ENCODE assay signal across 25 mouse cellular contexts in the genomic region with DNA sequence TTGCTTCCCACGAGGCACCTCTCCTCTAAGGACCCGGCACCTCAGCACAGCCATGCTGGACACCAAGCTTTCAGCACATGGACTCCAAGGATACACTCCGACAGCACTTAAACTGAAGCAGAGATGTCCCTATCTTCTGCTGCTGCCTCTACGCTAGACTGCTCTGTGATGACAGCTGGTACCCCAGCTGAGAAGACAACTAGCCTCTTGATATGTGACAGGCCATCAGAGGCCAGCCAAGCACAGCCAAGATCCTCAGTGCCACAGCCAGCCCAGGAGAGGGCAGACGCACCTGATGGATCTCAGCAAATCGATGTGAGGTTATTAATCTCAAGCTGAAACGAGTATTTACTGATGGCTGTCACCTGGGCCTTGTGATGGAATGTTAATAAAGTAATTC. TPM values are rescaled to one million over a fixed set of nuclear protein-coding genes. Genes with fewer than 3 reads are reported as not detected.
DNase-seq lines count a peak whose midpoint lies in the region; ATAC-seq and TF ChIP-seq lines count a peak whose summit lies in the region.
"Had no signal": no experiment of that assay in that cellular context is flagged by ENCODE, and none has a peak within 500 bp of the region (broad histone marks: within the 10 kb centered on the region; RNA-seq: fewer than 3 reads in every experiment).

No protein-coding gene starts in this region.

- no peak overlapping the region for H3K4me2 ChIP-seq in intestine, postnatal 0 days (replicated peaks; ENCODE audit: low read depth)
- no peak overlapping the region for H3K4me2 ChIP-seq in intestine, embryonic 15.5 days (replicated peaks)
- H3K4me2 ChIP-seq in midbrain, postnatal 0 days (ENCODE audit: low read depth, low read length, poor library complexity, severe bottlenecking), result no peak overlapping the region
- H3K4me2 ChIP-seq in midbrain, embryonic 13.5 days (replicated peaks), result no peak overlapping the region
- H3K4me2 ChIP-seq: embryonic facial prominence, embryonic 12.5 days; forebrain, embryonic 15.5 days; hindbrain, embryonic 15.5 days had no signal

- peak; percentile 25; the same call in 1 of the 2 replicates for TF ChIP-seq CTCF in intestine, postnatal 0 days (IDR thresholded peaks at IDR 0.05; ENCODE audit: low read depth)
- no peak for TF ChIP-seq CTCF in midbrain, postnatal 0 days (IDR thresholded peaks at IDR 0.05)

- no peaks in the 10 kb centered on the region for H3K4me1 ChIP-seq in intestine, postnatal 0 days (replicated peaks; ENCODE audit: control insufficient read depth, insufficient read depth, low read length)
- no peaks in the 10 kb centered on the region for H3K4me1 ChIP-seq in intestine, embryonic 15.5 days (replicated peaks)
- no peaks in the 10 kb centered on the region for H3K4me1 ChIP-seq in midbrain, postnatal 0 days (ENCODE audit: insufficient read depth, low read length)
- no peaks in the 10 kb centered on the region for H3K4me1 ChIP-seq in midbrain, embryonic 13.5 days (replicated peaks)
- H3K4me1 ChIP-seq: embryonic facial prominence, embryonic 12.5 days; forebrain, embryonic 15.5 days; hindbrain, embryonic 15.5 days had no signal

- 68% methylated on average over 7 of the region's 7 CpGs for WGBS in intestine, postnatal 0 days
- WGBS in intestine, embryonic 15.5 days, result 66% methylated on average over 7 of the region's 7 CpGs
- 84% methylated on average over 7 of the region's 7 CpGs for WGBS in midbrain, postnatal 0 days
- 85% methylated on average over 7 of the region's 7 CpGs for WGBS in midbrain, embryonic 13.5 days

- H3K9ac ChIP-seq in intestine, postnatal 0 days (ENCODE audit: low read depth, low read length), result no peak overlapping the region
- H3K9ac ChIP-seq in intestine, embryonic 15.5 days, result no peak overlapping the region
- H3K9ac ChIP-seq in midbrain, postnatal 0 days (replicated peaks; ENCODE audit: low read length, poor library complexity, severe bottlenecking), result no peak overlapping the region
- no peak overlapping the region for H3K9ac ChIP-seq in midbrain, embryonic 13.5 days (replicated peaks)
- H3K9ac ChIP-seq: embryonic facial prominence, embryonic 12.5 days; forebrain, embryonic 15.5 days; hindbrain, embryonic 15.5 days had no signal

- H3K27ac ChIP-seq in intestine, postnatal 0 days (ENCODE audit: low read depth, low read length), result no peak overlapping the region
- H3K27ac ChIP-seq in intestine, embryonic 15.5 days, result no peak overlapping the region
- H3K27ac ChIP-seq in midbrain, postnatal 0 days (ENCODE audit: low read depth, low read length), result no peak overlapping the region
- H3K27ac ChIP-seq in midbrain, embryonic 13.5 days, result no peak overlapping the region
- H3K27ac ChIP-seq: embryonic facial prominence, embryonic 12.5 days; forebrain, embryonic 15.5 days; heart, embryonic 10.5 days; hindbrain, embryonic 15.5 days had no signal

- no peak for ATAC-seq in intestine, postnatal 0 days
- ATAC-seq in intestine, embryonic 15.5 days, result no peak
- ATAC-seq in midbrain, postnatal 0 days (ENCODE audit: low FRiP score), result no peak
- no peak for ATAC-seq in midbrain, embryonic 13.5 days
- no peak for ATAC-seq in activated CD4-positive, CD25-positive, alpha-beta regulatory T cell, adult 4 months
- ATAC-seq: forebrain, embryonic 15.5 days; Patski had no signal

- no peaks in the 10 kb centered on the region for H3K27me3 ChIP-seq in intestine, postnatal 0 days (replicated peaks; ENCODE audit: control insufficient read depth, insufficient read depth, low read length)
- no peaks in the 10 kb centered on the region for H3K27me3 ChIP-seq in intestine, embryonic 15.5 days (replicated peaks)
- H3K27me3 ChIP-seq in midbrain, postnatal 0 days (ENCODE audit: insufficient read depth, low read length), result no peaks in the 10 kb centered on the region
- no peaks in the 10 kb centered on the region for H3K27me3 ChIP-seq in midbrain, embryonic 13.5 days
- H3K27me3 ChIP-seq: CH12.LX; embryonic facial prominence, embryonic 12.5 days; forebrain, embryonic 15.5 days; hindbrain, embryonic 15.5 days; Patski had no signal

- H3K4me3 ChIP-seq in intestine, postnatal 0 days (ENCODE audit: low read depth, low read length), result no peak overlapping the region
- H3K4me3 ChIP-seq in intestine, embryonic 15.5 days (replicated peaks), result no peak overlapping the region
- H3K4me3 ChIP-seq in midbrain, postnatal 0 days (ENCODE audit: low read depth, low read length), result no peak overlapping the region
- H3K4me3 ChIP-seq in midbrain, embryonic 13.5 days (replicated peaks), result no peak overlapping the region
- H3K4me3 ChIP-seq: embryonic facial prominence, embryonic 12.5 days; forebrain, embryonic 15.5 days; heart, embryonic 10.5 days; hindbrain, embryonic 15.5 days had no signal

- H3K36me3 ChIP-seq in intestine, postnatal 0 days (ENCODE audit: control insufficient read depth, insufficient read depth), result peaks cover 29% of the 10 kb centered on the region
- 0 out of 2 replicates have a peak, but pooled peaks cover 2% of the 10 kb centered on the region for H3K36me3 ChIP-seq in intestine, embryonic 15.5 days
- H3K36me3 ChIP-seq in midbrain, postnatal 0 days (ENCODE audit: insufficient read depth, low read length), result peaks cover 5% of the 10 kb centered on the region; the same call in 1 of the 2 replicates
- H3K36me3 ChIP-seq in midbrain, embryonic 13.5 days, result peaks cover 25% of the 10 kb centered on the region

- peak; percentile 25 to 39 for DNase-seq in cerebellum, postnatal 14 days
- no peak for DNase-seq in cerebellum, postnatal 36 days
- DNase-seq in midbrain, postnatal 0 days (ENCODE audit: low spot score), result peak; percentile 10
- DNase-seq: adrenal gland, adult 2 months; adrenal gland, postnatal 25 days; cerebellum, adult 9-11 months; gastrocnemius, postnatal 36 days; heart, adult 11 months; heart, postnatal 10 days had no signal

- H3K9me3 ChIP-seq in intestine, postnatal 0 days (ENCODE audit: control insufficient read depth), result no peaks in the 10 kb centered on the region
- no peaks in the 10 kb centered on the region for H3K9me3 ChIP-seq in intestine, embryonic 15.5 days
- no peaks in the 10 kb centered on the region for H3K9me3 ChIP-seq in midbrain, postnatal 0 days (ENCODE audit: low read length)
- H3K9me3 ChIP-seq in midbrain, embryonic 13.5 days, result no peaks in the 10 kb centered on the region
- H3K9me3 ChIP-seq: embryonic facial prominence, embryonic 12.5 days; forebrain, embryonic 15.5 days; heart, embryonic 10.5 days; hindbrain, embryonic 15.5 days had no signal

RNA-seq across cellular contexts. Expression of a gene that starts 2.1 kb away (rescaled TPM):
- polyA plus RNA-seq in intestine, postnatal 0 days (2015; fragmentation: Nextera tagmentation; extraction: Ambion mirVana), result not detected in 2 replicates
- 0.38 TPM in 1 of 2 replicates, not detected in the other for polyA plus RNA-seq in intestine, embryonic 15.5 days (2015; fragmentation: Nextera tagmentation; extraction: Ambion mirVana)
- total RNA-seq in midbrain, postnatal 0 days (2014; rRNA removed), result not detected in 2 replicates
- not detected in 2 replicates for polyA plus RNA-seq in midbrain, postnatal 0 days (2015; fragmentation: Nextera tagmentation; extraction: Ambion mirVana)
- polyA plus RNA-seq in midbrain, embryonic 13.5 days (2015; fragmentation: Nextera tagmentation; extraction: Ambion mirVana), result 0.65 TPM in 1 of 2 replicates, not detected in the other
- polyA plus RNA-seq in activated CD4-positive, CD25-positive, alpha-beta regulatory T cell, adult 4 months (2017; shearing (Covaris generic)), result under 1 TPM in 1 of 2 experiments, not detected in 1; 0.74 TPM
- total RNA-seq: adrenal gland, adult 2 months; adrenal gland, postnatal 25 days; CH12.LX; gastrocnemius, adult 8-10 months; gastrocnemius, postnatal 36 days; heart, postnatal 10 days; hematopoietic stem cell, adult 5-6 weeks had no signal
- polyA plus RNA-seq: adrenal gland, adult 2 months; cortical plate, adult 2 months; heart, embryonic 14.5 days; intestine, embryonic 14.5 days; Patski had no signal

RNA-seq across cellular contexts. Expression of a gene that starts 9.9 kb away (rescaled TPM):
- polyA plus RNA-seq in intestine, postnatal 0 days (2015; fragmentation: Nextera tagmentation; extraction: Ambion mirVana), result 10.8 and 11.0 TPM in 2 replicates
- polyA plus RNA-seq in intestine, embryonic 15.5 days (2015; fragmentation: Nextera tagmentation; extraction: Ambion mirVana), result 13.3 TPM in 2 replicates
- total RNA-seq in midbrain, postnatal 0 days (2014; rRNA removed), result 2.9 and 6.3 TPM in 2 replicates
- 4.1 and 4.3 TPM in 2 replicates for polyA plus RNA-seq in midbrain, postnatal 0 days (2015; fragmentation: Nextera tagmentation; extraction: Ambion mirVana)
- polyA plus RNA-seq in midbrain, embryonic 13.5 days (2015; fragmentation: Nextera tagmentation; extraction: Ambion mirVana), result 9.8 and 12.5 TPM in 2 replicates
- 1 to 10 TPM; 8.1 to 8.6 TPM for polyA plus RNA-seq in activated CD4-positive, CD25-positive, alpha-beta regulatory T cell, adult 4 months (2017; shearing (Covaris generic))

RNA-seq across cellular contexts. Expression of a gene that starts 9.9 kb away (rescaled TPM):
- polyA plus RNA-seq in intestine, postnatal 0 days (2015; fragmentation: Nextera tagmentation; extraction: Ambion mirVana), result 31.7 and 31.9 TPM in 2 replicates
- polyA plus RNA-seq in intestine, embryonic 15.5 days (2015; fragmentation: Nextera tagmentation; extraction: Ambion mirVana), result 36.3 and 39.9 TPM in 2 replicates
- total RNA-seq in midbrain, postnatal 0 days (2014; rRNA removed), result 44.3 and 54.7 TPM in 2 replicates
- 34.4 and 39.3 TPM in 2 replicates for polyA plus RNA-seq in midbrain, postnatal 0 days (2015; fragmentation: Nextera tagmentation; extraction: Ambion mirVana)
- polyA plus RNA-seq in midbrain, embryonic 13.5 days (2015; fragmentation: Nextera tagmentation; extraction: Ambion mirVana), result 45.5 and 50.8 TPM in 2 replicates
- polyA plus RNA-seq in activated CD4-positive, CD25-positive, alpha-beta regulatory T cell, adult 4 months (2017; shearing (Covaris generic)), result 10 to 100 TPM; 26.0 to 30.0 TPM

RNA-seq across cellular contexts. Expression of a gene that starts 20.3 kb away (rescaled TPM):
- polyA plus RNA-seq in intestine, postnatal 0 days (2015; fragmentation: Nextera tagmentation; extraction: Ambion mirVana), result 3.8 and 4.0 TPM in 2 replicates
- polyA plus RNA-seq in intestine, embryonic 15.5 days (2015; fragmentation: Nextera tagmentation; extraction: Ambion mirVana), result 1.6 and 1.8 TPM in 2 replicates
- total RNA-seq in midbrain, postnatal 0 days (2014; rRNA removed), result not detected in 2 replicates
- 0.44 and 0.49 TPM in 2 replicates for polyA plus RNA-seq in midbrain, postnatal 0 days (2015; fragmentation: Nextera tagmentation; extraction: Ambion mirVana)
- polyA plus RNA-seq in midbrain, embryonic 13.5 days (2015; fragmentation: Nextera tagmentation; extraction: Ambion mirVana), result not detected in 2 replicates
- not detected for polyA plus RNA-seq in activated CD4-positive, CD25-positive, alpha-beta regulatory T cell, adult 4 months (2017; shearing (Covaris generic))
- total RNA-seq: CH12.LX; hematopoietic stem cell, adult 5-6 weeks had no signal
- polyA plus RNA-seq: forebrain, embryonic 11.5 days; forebrain, embryonic 15.5 days; hindbrain, embryonic 15.5 days; Patski had no signal

RNA-seq across cellular contexts. Expression of a gene that starts 42.9 kb away (rescaled TPM):
- 52.8 and 53.5 TPM in 2 replicates for polyA plus RNA-seq in intestine, postnatal 0 days (2015; fragmentation: Nextera tagmentation; extraction: Ambion mirVana)
- 41.7 and 43.8 TPM in 2 replicates for polyA plus RNA-seq in intestine, embryonic 15.5 days (2015; fragmentation: Nextera tagmentation; extraction: Ambion mirVana)
- total RNA-seq in midbrain, postnatal 0 days (2014; rRNA removed), result 105 and 109 TPM in 2 replicates
- 116 and 117 TPM in 2 replicates for polyA plus RNA-seq in midbrain, postnatal 0 days (2015; fragmentation: Nextera tagmentation; extraction: Ambion mirVana)
- polyA plus RNA-seq in midbrain, embryonic 13.5 days (2015; fragmentation: Nextera tagmentation; extraction: Ambion mirVana), result 74.6 and 79.6 TPM in 2 replicates
- polyA plus RNA-seq in activated CD4-positive, CD25-positive, alpha-beta regulatory T cell, adult 4 months (2017; shearing (Covaris generic)), result 1 to 10 TPM in 1 of 2 experiments, under 1 TPM in 1; 0.28 to 1.4 TPM

Comparison
In these comparisons a context has a peak if more than half of its experiments do, and no peak if none do; other contexts are left out.
1. DNase-seq: peak in cerebellum, postnatal 14 days (2 of 2) and midbrain, postnatal 0 days (single experiment); none in cerebellum, postnatal 36 days (0 of 2).